Mouse (Mus musculus) T-helper 17 cell (primary cell): ENCODE results near the gene Tmem151a.

Source experiments
- in situ Hi-C, 2 experiments: fragments of 300-600 bp; cut with MboI, MseI; formaldehyde crosslinking; loops; 1 replicate in 1 of 2; 2 replicates in 1 of 2; pipeline ENCODE4 v1.15.1; 2025; ENCODE audit warnings: high pct_unique_total_duplicates in 2 of 2

Tmem151a gene

GRCm38 (mm10) chr19:5085145-5085863, at the start of gene Tmem151a:
Gene Tmem151a (minus strand): TSS chr19:5085531.
- in situ Hi-C loops, result no loop called here

DNA sequence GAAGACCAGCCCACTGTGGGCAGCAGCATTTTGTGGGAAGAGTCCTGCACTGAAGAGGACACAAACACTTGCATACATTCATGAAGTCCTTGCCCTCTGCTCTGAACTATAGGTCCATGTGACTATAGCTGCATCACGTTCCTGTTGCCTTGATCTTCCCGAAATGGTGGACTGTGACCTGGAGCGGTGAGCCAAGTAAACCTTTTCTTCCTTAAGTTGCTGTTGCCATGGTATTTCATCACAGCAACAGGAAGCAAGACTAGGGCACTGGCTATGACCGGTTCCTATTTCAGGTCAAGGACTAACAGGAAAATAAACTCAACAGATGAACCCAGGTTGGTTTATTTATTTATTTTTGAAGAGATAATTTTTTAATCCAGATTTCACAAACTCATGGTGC, 45.9 kb upstream of the Tmem151a start:
- in situ Hi-C loops, result no loop called here

DNA sequence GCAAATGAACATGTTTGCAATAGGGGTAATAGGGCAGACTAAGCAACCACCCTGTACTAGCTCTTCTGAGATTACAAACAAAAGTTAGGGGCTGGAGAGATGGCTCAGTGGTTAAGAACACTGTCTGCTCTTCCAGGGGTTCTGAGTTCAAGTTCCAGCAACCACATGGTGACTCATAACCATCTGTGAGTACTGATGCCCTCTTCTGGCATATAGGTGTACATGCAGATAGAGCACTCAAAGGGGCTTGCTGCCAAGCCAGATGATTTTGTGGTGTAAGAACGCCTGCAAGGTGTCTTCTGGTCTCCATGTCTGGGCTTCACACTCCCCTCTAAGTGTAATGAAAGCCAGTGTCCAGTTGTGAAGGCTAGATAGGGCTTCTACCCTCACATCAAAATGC, 44.4 kb upstream of the Tmem151a start:
- in situ Hi-C loops, result no loop called here

- in situ Hi-C loops, result no loop called here
Measured at GRCm38 (mm10) chr19:5124055-5124614, 38.8 kb upstream of the Tmem151a start.

GRCm38 (mm10) chr19:5123241-5123640, 37.9 kb upstream of the Tmem151a start:
- in situ Hi-C loops, result no loop called here

- in situ Hi-C loops, result no loop called here
Measured at GRCm38 (mm10) chr19:5122492-5122891, 37.2 kb upstream of the Tmem151a start.

- in situ Hi-C loops, result loop anchor here in 1 of 2 experiments (10.0 kb wide), 1 partner anchor 1786 kb away; the partner anchor contains the start of gene Trmt112
Measured at GRCm38 (mm10) chr19:5118384-5118698, 33.0 kb upstream of the Tmem151a start, which contains the start of gene Klc2. Gene Klc2 (minus strand): TSS chr19:5118560.

GRCm38 (mm10) chr19:5117494-5118383, 32.4 kb upstream of the Tmem151a start:
- in situ Hi-C loops, result loop anchor here in 1 of 2 experiments (10.0 kb wide), 1 partner anchor 1787 kb away; the partner anchor contains the start of gene Trmt112

- in situ Hi-C loops, result loop anchor here in 1 of 2 experiments (10.0 kb wide), 1 partner anchor 1791 kb away; the partner anchor contains the start of gene Trmt112
Measured at GRCm38 (mm10) chr19:5113783-5114182, 28.5 kb upstream of the Tmem151a start.

GRCm38 (mm10) chr19:5109659-5110453, 24.5 kb upstream of the Tmem151a start:
- in situ Hi-C loops, result loop anchor here in 1 of 2 experiments (10.0 kb wide), 1 partner anchor 1795 kb away; the partner anchor contains the start of gene Trmt112

DNA sequence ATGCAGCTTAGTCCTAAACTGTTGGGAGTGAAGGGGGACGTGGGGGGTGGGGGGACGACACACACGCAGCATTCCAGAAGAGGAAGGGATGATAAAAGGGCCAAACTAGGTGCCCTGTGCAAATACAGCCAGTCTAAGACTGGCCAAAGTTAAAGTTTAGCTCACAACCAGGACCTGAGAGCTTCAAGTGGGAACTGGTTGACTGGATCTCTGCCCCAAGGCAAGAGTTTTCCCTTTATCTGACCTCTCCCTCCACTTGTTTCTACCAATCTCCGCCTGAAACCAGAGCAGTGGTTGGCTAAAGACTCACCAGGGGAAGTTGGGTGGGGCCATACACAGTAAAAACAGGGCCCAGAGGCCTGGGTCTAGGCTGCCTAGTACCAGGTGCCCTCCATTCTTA, 23.4 kb upstream of the Tmem151a start:
- in situ Hi-C loops, result no loop called here

DNA sequence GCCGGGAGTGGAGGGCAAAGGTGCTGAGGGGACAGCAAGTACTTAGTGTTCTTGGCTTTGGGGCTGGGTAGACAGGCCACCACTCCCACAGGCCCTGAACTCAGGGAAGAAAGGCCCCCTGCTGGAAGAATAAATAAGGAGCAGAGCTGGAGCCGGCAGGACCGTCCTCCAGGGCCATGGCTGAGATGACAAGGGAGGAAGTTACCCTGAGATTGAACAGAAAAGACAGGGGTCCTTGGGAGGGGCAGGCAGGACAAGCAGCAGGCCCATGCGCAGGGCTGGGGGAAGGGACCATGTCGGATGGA, 22.9 kb upstream of the Tmem151a start:
- in situ Hi-C loops, result no loop called here

DNA sequence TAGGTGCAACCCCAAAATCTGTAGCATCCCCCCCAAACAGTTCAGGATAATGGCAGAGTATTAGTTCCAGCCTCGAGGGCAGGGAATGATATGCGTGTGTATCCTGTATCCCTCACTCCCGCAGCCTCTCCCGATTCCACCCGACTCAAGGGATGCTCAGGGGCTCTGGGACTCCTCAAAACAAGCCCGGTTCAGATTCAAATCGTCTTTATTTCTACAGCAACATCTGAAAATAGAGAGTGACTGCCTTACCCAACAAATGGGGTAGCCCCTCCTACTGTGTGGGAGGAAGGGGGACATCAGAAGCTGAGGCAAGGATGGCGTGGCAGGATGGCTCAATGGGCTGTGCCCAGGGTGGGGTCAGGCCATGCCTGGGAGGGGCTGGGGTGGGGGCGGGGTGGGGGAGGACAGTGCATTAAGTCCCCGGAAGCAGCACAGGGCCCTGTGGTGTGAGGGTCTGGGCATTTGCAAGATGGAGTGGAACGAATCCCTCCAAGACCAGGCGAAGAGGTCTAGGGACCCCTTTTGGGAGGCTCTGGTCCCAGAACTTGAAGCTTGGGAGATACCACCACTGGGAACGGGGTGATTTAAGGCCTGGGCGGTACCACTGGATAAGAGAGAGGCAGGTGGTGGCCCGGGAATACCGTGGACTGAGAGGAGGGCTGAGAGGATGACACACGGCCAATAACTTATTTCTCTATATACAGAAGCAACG, 22.4 kb upstream of the Tmem151a start:
- in situ Hi-C loops, result no loop called here

GRCm38 (mm10) chr19:5106731-5107191, 21.4 kb upstream of the Tmem151a start, which contains the start of gene Rab1b:
Gene Rab1b (minus strand): TSS chr19:5107072.
- in situ Hi-C loops, result no loop called here

GRCm38 (mm10) chr19:5106074-5106473, 20.7 kb upstream of the Tmem151a start:
- in situ Hi-C loops, result no loop called here

- in situ Hi-C loops, result loop anchor here in 1 of 2 experiments (10.0 kb wide), 1 partner anchor 46 kb away; no protein-coding TSS in a partner anchor
Measured at GRCm38 (mm10) chr19:5098363-5099143, 13.2 kb upstream of the Tmem151a start, which contains the start of gene Cnih2. Gene Cnih2 (minus strand): TSS chr19:5098521.

GRCm38 (mm10) chr19:5097521-5098362, 12.4 kb upstream of the Tmem151a start:
- in situ Hi-C loops, result loop anchor here in 1 of 2 experiments (10.0 kb wide), 1 partner anchor 47 kb away; no protein-coding TSS in a partner anchor

DNA sequence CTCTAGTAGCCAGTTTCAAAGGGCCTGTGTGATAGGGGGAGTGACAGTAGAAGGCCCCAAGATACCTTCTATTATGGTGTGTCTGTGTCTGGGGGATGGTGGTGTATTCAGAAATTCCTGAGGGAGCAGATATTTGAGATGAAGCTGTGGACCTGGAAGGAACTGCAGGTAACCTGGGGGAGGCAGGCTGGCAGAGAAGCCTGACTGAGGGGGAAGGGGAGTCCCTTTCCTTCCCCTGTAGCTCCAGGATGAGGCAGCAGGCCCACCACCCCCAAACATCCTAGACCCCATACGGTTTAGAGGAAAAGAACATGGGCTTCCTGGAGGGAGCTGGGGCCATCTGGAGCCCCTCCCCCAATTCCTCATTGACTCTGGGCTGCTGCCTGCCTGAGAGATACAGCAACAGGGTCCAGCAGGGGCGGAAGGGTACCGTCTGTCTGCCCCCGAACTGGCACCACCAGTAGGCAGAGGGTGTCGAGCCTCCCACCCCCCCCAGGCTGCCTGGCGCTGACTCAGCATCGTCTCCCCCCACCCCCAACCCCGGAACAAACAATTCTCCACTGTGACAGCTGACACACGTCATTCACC, 10.7 kb upstream of the Tmem151a start:
- in situ Hi-C loops, result loop anchor here in 1 of 2 experiments (10.0 kb wide), 1 partner anchor 49 kb away; no protein-coding TSS in a partner anchor
